Mouse (Mus musculus) layer of hippocampus, adult 8-10 months (tissue): ENCODE data around the gene Pcdh19. TPM values are rescaled to one million over a fixed set of nuclear protein-coding genes. Genes with fewer than 3 reads are reported as not detected.
A peak's percentile ranks its signal among the peaks of the same experiment; 100 is the strongest.
"Not testable (repeated sequence)": the region's sequence is repeated elsewhere in the genome, so short reads cannot be mapped to it uniquely, and the experiment has no call there.

Experiments
- DNase-seq, 2 experiments: peaks; one replicate each; pipeline ENCODE4 v3.0.0; 2022; ENCODE audit warnings: low spot score in 2 of 2
- total RNA-seq, 4 experiments: library from RNA; stranded (reverse); gene quantifications; 2 replicates each; pipeline ENCODE4 v1.2.4; 2022

Pcdh19 gene
- total RNA-seq, result 10 to 100 TPM; 62.5 to 82.1 (median 71.9) TPM

DNA sequence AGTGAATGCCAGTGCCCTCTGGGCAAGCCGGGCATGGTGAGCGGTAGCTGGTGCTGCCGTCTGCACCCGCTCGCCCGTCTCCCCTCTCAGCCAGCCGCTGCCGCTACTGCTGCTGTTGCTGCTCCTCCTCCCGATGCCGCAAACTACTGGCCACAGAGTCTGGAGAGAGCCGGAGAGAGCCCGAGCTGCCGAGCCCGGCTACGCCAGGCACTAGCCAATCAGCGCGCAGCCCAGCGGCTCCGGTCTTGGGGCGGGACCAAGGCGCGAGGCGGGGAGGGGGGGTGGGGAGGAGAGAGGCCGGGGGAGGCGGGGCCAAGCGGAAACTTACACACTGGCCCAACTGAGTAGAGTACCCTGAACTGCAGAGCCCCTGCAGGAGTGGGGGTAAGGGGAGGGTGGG, at the start of gene Pcdh19:
Pcdh19 (minus strand) TSS at position 148 of the 400 bp plus-strand sequence.
- DNase-seq, result peak; percentile 57 to 72

DNA sequence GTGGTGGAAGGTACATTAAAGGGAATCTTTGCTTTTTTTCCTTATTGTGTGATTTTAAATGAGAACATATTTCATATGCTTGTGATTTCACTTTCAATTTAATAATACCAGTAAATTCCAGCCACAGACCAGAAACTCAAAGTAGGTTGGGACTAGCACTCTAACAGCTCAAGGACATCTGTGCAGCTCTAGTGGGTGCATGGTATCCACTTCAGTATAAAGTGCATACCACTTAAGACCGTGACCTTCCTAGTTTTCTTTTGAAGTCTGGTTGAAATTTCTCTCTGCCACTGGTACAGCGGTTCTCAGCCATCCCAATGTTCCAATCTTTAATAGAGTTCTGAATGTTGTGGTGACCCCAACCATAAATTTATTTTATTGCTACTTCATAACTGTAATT, 47.1 kb upstream of the Pcdh19 start:
- DNase-seq, result no peak

DNA sequence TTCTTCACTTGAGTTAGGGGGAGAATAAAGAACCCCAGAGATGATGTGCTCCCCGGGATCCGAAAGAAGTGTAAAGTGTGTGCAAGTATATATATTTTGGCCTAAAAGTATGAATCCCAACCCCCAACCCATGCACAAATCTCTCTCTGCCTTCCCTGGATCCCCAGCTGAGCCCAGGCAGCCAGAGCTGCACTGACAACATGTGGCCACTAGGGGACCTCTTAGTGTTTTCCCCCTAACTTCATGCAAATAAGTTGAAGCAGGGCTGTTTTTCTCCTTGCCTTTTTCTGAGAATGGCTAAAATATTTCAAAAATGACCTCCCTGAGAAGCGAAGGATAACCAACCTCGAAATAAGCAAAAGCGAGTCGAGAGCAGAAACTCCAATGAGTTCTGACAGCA, 46.2 kb upstream of the Pcdh19 start:
- DNase-seq, result peak in 1 of 2 experiments; percentile 2

DNA sequence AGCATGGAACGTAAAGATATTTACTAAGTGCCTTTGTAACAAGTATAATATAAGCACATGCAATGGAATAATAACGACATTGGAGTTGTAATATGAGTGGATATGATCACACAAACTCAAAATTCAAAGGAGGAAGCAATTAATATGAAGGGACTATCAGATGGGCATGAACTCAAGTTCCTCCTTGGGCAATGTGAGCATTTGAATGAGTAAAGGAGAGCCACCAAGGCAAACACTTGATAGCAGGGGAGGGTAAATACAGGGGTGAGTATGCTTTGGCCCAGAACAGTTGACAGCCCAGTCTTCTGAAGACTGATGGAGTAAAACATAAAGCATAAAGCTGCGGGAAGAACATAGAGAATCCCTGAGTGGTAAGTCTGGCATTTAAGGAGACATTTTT, 32.7 kb upstream of the Pcdh19 start:
- DNase-seq, result no peak

DNA sequence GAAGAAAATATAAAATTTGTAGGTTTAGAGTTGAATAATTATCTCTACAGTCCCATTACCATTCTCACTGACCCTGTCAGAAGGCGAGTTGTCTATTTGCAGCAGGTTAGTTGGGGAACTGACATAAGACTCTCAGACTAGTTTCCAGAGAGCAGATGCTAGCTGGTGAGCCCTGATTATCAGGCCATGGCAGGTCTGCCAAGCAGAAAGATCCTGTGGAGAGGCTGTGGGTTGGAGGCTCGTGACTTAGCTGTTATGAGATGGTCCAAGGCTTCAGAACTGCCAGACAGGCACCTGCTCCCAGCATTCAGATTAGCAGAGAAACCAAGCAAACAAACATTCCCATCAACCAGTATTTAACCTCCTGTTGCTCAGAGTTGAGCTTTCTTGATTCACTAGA, 21.8 kb upstream of the Pcdh19 start:
- DNase-seq, result no peak

DNA sequence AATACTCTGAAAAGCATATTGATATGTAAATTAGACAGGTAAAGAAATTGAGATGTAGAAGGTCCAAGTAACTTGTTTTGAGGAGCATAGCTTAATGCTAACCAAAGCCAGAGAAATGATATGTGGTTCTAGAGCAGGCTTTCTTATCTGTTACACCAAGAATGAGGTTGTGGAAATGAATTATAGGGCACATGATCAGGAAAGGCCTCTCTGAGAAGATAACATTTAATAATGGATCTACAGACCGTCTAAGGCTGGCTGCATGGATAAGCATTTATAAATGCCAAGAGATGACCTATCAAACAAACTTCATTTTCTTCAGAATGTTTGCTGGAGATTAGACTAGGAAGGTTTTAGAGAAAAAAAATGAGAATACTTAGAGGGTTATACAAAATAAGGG, 14.1 kb upstream of the Pcdh19 start:
- DNase-seq, result no peak

DNA sequence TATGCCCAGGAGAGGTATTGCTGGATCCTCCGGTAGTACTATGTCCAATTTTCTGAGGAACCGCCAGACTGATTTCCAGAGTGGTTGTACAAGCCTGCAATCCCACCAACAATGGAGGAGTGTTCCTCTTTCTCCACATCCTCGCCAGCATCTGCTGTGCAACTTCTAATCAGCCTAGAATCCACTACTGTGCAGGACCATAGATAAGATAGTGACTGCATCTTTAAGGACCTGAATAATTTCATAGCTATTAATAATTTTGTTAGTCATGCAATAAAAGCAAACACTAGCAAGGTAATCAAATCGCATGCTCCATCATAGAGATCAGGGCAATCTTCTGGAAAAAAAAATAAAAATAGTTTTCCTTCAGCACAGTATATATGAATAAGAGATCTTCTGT, 9.1 kb upstream of the Pcdh19 start:
- DNase-seq, result not testable (repeated sequence)

DNA sequence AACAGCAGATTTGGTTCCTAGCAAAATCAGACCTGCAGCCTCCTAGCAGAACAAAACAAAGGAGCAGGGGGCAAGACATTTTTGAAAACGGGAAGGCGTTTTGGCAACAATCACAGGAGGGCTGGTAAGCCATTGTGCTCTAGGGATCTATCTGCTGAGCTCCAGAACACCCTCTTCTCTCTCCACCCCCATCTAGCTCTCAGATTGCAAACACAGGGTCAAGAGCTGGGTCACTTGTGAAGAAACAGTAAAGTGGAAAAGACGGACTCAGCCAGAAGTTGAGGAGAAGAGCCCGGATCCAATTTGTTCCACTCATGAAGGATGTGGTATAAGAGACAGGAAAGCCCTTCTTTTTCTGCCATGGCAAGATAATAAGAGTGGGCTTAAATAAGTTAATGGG, 7.7 kb upstream of the Pcdh19 start:
- no peak for DNase-seq

DNA sequence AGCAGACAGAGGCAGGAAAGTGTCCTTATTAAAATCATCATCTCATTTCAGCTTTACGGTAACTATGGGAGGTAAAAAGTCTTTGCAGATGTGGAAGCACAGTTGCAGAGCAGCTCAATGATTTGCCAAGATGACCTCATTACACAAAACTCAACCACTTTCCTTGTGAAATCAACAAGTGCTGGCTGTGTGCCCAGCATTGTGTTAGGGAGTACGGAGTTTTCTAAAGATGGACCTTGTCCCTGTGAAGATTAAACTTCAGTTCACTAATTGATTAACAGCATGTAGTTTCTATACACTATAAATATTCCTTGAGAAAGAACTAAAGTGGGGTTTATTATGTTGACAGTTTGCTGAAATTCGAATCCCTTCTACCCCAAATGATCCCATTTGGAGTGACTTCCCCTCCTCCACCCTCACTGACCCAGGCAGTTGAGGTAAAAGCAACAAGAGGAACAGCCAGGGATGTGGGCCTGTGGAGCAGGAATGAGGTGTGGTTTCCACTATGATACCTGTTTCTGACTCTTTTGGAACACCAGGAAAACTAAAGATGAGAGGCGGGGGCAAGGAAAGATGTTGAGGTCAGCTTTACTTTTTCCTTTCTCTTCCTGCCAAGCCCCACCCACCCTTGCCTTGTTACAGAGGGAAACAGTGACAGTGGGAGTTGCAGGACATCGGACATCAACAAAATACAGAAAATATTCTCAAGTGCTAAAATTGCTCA, 4.4 kb upstream of the Pcdh19 start:
- DNase-seq, result no peak

DNA sequence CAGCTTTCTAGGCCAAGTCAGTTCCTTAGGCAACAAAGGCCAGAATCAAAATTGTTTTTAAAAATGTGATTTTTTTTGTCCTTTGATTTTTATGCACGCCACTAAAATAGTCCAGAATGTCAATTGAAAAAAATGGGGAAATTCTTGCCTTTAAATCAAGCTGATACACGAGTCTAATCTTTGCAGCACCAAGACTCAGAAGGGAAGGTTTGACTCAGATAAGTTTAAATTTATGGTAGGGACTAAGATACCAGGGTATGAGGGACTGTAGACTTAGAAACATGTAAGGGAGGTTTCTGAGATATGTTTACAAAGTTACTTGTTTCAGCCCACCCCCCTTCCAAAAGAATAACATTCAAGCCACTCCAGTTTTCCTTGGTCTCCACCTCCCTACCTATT, 3.6 kb upstream of the Pcdh19 start:
- no peak for DNase-seq

DNA sequence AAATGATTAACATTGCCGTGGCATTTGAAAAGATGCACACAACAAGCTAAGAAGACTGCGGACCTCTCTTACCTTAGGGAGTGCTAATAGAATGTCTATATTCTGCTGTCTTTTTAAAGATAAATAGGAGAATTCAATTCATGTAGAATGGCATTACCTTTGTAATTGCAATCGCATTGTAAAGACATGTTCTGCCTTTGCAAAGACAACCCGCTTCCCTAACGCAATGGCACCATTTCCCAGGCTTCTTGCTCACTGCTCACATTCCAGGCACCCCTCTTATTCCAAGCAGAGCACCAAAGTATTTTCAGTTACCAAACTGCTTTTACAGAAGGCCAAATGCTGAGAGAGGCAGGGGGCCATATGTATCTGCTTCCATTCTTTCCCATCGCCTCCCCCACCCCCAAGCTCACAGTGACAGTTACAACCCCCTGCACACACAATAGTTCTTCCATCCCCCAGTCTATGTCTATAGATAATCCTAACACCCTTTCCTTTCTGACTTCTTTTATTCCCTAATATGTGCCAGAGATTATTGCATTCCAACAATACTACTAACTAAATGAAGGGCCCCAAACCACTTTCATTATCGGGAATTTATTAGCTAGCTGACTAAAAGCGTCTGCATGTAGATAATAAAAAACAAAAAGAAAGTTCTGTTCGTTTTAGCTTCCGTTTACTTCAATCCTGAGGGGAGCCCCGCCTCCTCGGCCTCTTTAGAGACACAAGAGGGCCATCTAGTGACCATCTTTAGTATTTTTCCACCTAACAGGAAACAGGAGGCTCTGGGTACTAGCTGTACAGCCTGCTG, 3.0 kb upstream of the Pcdh19 start:
- peak; percentile 37 to 48 for DNase-seq

DNA sequence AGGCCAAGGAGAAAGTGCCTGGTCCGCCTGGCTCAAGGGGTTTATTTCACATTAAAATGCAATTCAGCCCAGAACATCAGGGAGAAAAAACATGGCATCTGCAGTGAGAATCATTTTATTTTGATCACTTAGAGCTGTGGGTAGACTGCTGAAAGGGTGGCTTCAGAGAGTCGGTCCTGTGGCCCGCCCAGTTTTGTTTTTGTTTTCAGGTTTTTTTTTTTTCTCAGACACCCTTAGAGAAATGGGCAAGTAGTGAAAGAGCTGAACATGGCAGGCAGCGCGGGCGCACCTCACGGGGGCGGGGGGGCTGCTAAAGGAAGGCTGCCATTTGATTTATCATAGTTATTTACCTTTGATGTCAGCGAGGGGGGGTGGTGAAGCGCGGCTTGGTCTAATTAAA, 2.0 kb upstream of the Pcdh19 start:
- no peak for DNase-seq

DNA sequence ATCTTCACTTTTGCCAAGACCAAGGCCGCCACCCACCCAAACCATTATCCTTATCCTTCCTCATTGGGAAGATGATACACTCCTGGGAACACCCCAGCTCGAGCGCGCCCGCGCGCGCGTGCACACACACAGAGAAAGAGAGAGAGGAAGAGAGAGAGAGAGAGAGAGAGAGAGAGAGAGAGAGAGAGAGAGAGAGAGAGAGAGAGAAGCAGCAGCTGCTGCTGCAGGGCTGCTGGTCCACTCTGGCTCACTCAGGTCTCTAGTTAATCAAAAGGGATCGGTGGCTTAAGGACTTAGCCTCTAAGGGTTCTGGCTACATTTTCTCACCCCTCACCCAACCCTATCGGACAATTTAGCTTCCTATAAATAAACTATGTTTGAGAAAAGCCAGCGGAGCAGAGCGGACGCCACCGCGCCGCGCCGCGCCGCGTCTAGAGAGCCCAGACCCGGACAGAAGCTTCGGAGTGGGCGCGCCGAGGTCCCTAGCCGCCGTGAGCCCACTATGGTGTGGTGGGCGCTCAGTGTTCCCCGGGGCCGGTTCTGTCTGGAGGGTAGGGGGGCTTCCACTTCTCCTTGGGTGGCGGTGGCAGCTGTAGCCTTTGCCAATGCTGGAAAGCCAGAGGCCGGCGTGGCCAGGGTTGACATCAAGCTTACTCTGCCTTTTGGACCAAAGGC, 926 bp upstream of the Pcdh19 start:
- DNase-seq, result no peak

DNA sequence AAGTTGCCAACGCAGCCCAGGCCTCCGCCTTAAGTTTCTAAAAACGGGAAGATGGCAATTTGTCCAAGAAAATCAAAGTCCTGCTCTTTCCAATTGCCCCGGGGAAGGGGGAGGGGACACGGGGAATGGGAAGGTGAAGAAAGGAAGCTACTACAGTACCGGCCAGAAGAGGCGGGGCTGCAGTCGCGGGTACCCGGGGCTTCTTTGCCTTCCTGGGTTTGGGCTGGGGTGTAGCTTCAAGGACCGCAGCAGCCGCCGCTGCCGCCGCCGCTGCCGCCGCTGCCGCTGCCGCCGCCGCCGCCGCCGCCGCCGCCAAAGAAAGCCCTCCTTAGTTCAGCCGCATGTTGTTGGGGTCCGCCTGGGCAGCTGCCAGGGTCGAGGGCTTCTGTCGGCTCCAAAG, 631 bp downstream of the Pcdh19 start:
- no peak for DNase-seq

DNA sequence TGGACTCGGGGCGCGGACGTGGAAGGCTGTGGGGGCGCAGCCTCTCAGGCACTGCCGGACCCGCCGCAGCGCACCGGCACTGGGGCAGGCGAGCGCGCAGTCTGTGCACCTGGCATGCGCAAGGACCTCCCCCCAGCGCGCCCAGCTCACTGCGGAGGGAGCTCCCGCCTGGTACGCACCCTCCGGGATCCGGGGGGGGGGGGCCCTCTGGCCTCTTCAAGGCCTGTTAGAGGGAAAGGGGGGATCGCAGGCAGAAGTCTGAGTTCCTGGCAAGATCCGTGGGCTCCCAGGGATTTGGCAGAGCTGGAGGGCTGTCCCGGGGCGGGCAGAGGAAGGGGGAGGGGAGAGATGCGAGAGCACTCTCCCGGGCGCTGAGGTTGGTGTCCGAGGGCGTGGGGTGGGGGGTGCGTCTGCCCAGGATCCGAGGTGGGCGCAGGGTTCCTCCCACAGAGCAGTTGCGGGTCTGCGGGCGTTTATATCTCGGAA, 1.1 kb downstream of the Pcdh19 start:
- DNase-seq, result no peak

DNA sequence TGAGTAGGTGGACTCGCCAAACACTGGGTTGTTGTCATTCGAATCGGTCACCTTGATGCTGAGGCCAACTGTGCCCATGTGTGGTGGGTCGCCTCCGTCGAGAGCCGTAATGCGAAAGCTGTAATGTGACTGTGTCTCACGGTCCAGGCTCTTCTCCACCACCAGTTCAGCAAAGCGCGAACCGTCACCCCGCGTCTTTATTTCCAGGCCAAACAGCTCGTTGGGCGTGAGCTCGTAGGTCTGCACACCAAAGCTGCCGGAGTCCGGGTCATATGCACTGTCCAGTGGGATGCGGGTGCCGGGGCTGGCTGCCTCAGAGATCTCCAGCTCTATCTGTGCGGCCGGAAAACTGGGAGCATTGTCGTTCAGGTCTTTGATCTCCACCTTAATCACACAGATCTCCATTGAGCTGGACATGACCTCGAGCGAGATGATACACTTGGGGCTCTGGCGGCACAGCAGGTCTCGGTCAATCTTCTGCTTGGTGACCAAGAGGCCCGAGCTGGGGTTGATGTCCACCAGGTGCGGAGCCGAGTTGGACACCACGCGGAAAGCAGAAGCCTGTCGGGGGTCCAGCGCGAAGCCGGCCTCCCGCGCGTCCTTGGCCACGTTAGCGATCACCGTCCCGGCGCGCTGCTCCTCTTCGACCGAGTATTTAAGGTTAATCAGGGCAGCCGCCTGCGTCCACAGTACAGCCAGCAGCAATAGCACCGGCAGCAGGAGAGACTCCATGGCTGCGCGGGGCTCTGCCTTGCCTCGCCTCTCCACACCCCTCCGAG, 2.1 kb downstream of the Pcdh19 start:
- no peak for DNase-seq

DNA sequence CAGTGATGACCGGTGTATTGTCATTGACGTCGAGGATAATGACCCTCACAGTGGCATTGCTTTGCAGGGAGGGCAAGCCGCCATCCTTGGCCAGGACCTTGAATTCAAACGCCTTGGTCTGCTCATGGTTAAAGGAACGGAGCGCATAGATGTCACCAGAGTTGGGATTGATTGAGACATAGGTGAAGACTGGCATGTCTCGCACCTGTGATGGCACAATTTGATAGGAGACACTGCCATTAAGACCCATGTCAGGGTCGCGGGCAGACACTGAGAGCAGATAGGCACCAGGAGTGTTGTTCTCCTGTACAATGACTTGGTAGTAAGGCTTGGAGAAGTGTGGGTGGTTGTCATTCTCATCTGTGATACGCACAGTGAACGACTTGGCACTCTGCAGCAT, 3.2 kb downstream of the Pcdh19 start:
- DNase-seq, result no peak

DNA sequence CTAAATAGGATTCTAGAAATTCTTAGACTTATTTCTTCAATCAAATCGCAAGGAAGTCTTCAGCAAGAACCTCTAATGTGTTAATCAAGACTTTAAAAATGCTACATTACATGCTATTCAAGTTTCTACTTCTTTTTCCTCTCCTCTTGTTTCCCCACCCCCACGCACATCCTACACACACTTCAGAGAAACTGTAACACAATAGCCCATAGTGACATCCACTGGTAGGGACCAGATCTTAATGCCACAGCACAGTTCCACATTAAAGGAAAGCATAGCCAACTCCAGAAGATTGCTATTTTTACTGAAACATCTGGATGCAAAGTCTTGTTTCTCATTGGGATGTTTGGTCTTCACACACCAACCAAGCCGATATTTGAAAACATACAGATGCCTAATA, 4.8 kb downstream of the Pcdh19 start:
- no peak for DNase-seq

DNA sequence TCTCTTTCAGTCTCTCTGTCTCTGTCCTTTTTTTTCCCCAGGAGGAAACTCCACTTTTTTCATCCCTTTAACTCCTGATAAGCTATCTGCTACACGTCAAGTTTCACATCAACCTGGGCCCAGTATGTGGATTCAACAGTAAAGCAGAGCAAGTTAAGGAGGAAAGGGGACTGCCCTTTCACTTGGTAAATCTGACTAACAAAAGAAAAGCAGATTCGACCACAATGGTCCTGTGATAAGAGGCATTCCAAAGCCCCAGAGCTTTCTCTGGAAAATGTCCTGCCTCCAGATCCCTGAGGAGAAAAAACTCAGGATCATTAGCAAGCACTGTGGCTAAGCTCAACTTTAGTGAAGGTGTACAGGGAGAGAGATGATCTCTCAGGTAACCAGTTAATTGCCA, 13.7 kb downstream of the Pcdh19 start:
- no peak for DNase-seq

DNA sequence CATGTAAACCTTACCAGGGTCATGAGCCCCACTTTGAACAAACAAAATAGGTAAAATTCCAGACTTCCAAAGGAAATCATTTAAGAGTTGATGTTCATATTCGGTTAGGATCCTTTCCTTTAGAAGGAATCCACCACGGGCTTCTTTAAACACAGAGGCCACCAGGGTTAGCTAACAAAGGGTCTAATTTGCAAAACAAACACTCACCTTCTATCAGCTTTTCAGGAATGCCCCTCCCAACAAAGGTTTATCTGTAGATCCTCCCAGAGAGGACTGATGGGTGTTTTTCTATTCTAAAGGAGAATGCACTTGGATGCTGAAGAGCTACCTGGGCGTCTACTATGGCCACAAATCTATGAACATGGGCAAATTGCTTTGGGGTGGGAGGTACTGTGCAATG, 15.0 kb downstream of the Pcdh19 start:
- no peak for DNase-seq

DNA sequence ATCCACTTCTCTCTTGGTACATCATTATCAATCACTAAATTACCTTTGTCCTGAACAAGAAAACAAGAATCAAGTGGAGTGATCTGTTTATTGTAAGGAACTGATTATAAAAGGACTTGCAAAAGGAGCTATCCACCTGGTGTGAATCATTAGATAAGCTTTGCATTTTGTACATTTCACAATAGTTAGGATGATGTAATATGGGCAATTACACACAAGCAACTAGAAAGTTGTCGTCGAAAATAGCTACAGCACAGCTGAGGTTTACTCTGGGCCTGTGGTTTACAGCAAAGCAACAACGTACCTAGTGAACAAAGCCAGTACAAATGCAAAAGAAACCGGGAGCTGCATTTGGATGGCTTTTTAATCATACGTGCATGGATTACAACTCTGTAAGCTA, 28.7 kb downstream of the Pcdh19 start:
- no peak for DNase-seq
